Mouse (Mus musculus) thymus, postnatal 25 days (tissue): ENCODE results near the gene Cct6b.
"Not testable (repeated sequence)": the region's sequence is repeated elsewhere in the genome, so short reads cannot be mapped to it uniquely, and the experiment has no call there.

Experiments used
- DNase-seq: peaks from one replicate; pipeline ENCODE4 v3.0.0; 2022

Gene Cct6b

DNA sequence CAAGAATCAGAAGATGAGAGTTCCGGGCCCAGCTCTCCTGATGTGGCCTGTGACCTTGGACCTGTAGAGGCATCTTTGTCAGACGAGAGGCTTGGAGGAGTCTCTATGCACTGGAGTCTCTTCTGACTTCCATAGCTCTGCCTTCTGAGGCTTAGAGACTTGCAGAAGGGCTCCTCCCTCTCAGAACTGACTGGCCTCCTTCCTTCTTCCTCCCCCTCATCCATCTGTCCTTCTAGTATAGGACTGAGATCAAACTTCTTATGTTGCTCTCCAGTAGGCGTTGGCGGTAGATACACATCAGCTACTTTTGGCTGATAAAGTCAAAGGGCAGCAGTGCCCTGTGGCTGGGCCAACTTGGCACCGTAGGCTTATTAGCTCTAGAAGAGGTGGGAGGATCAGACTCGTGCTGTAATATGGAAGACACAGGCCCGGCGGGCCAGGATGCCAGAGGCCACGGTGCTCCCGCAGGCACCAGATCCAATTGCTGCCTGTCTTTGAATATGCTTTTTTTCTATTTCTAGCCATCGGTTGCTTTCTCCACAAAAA is 64.2 kb downstream of the Cct6b start:
- DNase-seq = no peak

DNA sequence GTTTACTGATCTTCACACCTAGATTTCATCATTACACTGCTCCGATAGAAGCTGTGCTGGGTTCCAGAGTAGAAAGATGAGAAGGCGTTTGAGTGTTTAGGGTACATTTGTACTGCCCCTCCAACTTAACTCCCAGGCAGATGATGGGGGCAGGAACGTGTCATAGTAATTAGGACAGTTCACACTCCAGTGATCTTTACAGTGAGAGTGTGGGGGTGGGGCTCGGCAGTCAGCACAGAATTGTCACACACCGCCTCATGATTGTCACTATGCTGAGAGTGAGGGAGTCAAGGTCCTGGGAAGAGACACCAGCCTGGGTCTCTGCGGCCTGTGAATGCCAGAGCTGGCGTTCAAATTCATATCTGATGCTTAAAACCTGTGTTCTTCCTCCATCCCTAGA is 68.2 kb downstream of the Cct6b start:
- DNase-seq = no peak

DNA sequence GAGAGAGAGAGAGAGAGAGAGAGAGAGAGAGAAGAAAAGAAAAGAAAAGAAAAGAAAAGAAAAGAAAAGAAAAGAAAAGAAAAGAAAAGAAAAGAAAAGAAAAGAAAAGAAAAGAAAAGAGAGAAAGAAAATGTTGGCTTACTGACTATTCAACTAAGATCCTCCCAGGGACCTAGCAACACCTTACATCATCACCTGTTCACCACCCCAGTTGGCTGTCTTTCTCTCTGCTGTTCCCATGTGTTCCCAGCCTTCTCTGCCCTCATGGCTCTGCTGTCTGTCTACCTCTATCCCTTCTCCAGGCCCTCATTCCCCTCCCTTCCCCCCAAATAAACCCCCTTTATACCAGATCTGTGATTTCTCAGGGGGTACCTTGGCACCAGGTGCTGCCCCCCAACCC is 69.2 kb downstream of the Cct6b start:
- DNase-seq = not testable (repeated sequence)

DNA sequence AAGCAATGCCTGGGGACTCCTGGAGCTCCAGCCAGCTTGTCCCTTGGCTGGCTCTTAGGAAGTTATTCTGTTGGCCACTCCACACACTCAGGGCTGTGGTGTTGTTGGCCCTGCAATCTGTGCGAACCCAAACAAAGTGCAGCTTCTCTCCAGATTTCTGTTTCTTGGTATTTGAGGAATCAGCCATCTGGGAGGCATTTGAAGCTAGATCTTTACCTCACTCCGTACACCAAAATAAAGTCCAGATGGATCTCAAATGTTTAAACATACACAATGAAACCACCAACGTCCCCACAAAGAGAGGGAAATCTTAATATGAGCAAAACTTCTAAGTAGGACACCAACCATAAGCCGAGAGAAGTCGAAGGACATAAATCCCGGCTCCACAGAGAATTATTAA is 71.5 kb downstream of the Cct6b start:
- DNase-seq = no peak

DNA sequence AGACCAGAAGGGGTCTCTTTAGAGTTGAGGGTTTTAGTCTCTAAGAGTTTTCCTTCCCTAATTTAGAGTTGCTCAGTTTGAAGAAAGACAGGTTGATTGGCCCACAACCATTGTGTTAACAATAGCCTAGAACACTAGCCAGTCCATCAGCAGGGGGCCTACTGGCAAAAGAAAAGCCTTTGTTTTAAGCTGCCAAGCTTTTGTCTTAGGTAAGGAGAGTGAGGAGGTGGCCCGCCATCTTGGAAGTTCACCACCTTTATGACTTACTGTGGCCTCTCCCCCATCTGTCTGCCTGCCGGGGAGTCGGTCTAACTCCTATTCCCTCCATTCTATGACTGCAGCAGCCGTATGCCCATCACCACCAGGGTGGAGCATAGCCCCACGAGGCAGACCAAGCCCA is 73.6 kb downstream of the Cct6b start:
- DNase-seq = no peak

DNA sequence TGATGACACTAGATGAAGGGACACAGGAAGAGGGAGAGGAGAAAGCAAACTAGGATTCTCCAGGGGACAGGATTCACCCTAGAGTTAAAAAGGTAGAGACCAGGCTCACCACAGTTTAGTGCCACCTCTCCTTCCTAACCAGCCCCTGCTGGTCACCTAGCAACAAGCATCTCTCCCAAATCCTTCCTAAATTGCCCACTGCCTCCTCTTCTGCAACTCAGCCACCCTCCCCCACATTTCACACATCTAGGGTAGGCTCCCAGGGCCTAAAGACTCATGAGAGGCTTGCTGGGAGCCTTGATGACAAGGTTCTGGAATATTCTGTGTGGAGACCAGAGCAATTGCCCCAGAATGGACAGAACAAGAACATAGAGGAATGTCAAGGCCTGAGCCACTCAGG is 76.5 kb downstream of the Cct6b start:
- no peak for DNase-seq

DNA sequence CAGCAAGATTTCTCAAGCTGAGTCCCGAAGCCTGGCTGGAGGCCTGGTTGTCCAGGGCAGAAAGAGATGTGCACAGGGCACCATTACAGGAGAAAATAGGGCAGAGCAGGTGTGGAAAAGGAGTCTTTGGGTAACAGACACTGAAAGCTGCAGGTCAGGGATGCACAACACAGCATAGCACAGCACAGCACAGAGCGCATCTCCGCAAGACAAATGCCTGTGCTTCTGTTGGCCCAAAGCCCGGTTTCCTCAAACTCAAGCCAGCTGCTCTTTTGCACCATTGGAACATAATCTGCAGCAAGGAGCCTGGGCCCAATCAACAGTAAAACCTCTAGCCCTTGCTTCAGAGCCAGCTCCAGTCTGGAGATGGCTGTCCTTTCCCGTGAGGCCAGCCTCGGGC is 79.4 kb downstream of the Cct6b start:
- no peak for DNase-seq

DNA sequence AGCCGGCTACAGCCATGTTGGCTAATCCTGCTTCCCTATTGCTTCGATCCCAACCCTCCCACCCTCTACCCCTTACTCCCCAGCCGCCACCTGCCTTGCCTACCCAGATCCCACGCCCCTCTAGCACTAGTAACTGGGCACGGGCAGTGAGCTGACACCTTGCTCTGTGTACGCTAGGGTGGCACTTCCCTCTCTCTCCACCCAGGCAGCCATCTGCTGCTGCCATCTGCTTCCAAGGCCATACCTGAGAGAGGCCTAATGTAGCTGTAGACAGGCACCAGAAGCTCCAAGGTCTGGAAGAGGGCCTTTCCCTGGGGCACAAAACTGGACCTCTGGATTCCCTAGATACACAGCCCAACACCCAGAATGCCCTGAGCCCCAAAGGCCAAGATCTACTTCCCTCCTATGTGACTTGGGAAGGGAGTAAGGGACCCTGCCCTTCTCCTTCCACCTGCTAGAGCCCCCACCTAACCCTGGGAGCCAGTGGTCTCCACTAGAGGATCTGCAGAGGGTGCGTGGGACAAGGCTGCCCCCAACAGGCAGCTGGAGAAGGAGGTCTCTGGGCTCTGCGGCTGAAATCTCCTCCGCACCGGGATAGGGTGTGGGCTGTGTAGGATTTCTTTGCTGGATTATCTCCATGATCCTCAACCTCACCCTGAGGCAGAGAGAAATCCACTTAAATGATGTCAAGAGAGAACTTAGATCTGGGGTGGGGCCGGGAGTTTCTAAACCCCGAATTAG is 80.2 kb downstream of the Cct6b start:
- DNase-seq = peak; percentile 14

DNA sequence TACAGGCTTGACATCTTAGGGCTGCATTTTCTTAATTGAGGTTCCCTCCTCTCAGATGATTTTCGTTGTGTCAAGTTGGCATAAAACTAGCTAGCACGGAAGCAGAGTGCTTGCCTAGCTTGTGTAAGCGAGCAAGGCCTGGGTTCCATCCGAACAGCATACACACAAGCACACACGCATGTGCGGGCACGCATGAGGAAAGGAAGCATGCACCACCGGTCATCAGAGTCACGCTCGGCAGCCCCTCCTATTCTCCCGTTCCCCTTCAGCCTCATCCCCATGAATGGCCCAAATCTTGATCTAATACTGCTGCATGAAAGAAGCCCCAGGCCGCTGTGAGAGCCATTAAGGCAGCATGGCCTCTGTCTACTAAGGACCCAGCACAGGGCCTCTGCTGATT is 85.6 kb downstream of the Cct6b start:
- DNase-seq = no peak
